Mouse (Mus musculus) forebrain, embryonic 15.5 days (tissue): Measurements from ENCODE around the gene Slc12a7. TPM values are rescaled to one million over a fixed set of nuclear protein-coding genes. Genes with fewer than 3 reads are reported as not detected.

Experiments
- ATAC-seq: fragments of 200-750 bp; cut with Nextera tagmentation; replicated peaks from 2 replicates; pipeline ENCODE4 v1.8.0; 2017; ENCODE audit warnings: mild to moderate bottlenecking, moderate TSS enrichment, moderate library complexity
- H3K27ac ChIP-seq: fragments of 300-500 bp; sonication (generic); replicated peaks from 2 replicates; pipeline ENCODE4 v1.5.1; 2015; ENCODE audit warnings: mild to moderate bottlenecking, inconsistent platforms
- H3K27me3 ChIP-seq: fragments of 300-500 bp; sonication (generic); 2 replicates; pipeline ENCODE4 v1.6.1; 2015; ENCODE audit warnings: inconsistent platforms
- H3K36me3 ChIP-seq: fragments of 300-500 bp; sonication (generic); 2 replicates; pipeline ENCODE4 v1.6.1; 2015; ENCODE audit warnings: mild to moderate bottlenecking, inconsistent platforms
- H3K4me1 ChIP-seq: fragments of 300-500 bp; sonication (generic); 2 replicates; pipeline ENCODE4 v1.6.1; 2015; ENCODE audit warnings: inconsistent platforms
- H3K4me2 ChIP-seq: fragments of 300-500 bp; sonication (generic); replicated peaks from 2 replicates; pipeline ENCODE4 v1.6.1; 2015; ENCODE audit warnings: mild to moderate bottlenecking, inconsistent platforms
- H3K4me3 ChIP-seq: fragments of 300-500 bp; sonication (generic); 2 replicates; pipeline ENCODE4 v1.5.1; 2015; ENCODE audit warnings: mild to moderate bottlenecking, inconsistent platforms
- H3K9ac ChIP-seq: fragments of 300-500 bp; sonication (generic); replicated peaks from 2 replicates; pipeline ENCODE4 v1.6.1; 2015; ENCODE audit warnings: mild to moderate bottlenecking, inconsistent platforms
- H3K9me3 ChIP-seq: fragments of 300-500 bp; sonication (generic); 2 replicates; pipeline ENCODE4 v1.6.1; 2016; ENCODE audit warnings: inconsistent platforms
- WGBS: fragments of 180-500 bp; shearing (Covaris S2); methylation state at CpG from one replicate; pipeline ENCODE4 v1.1.7; 2015; ENCODE audit warnings: mixed read lengths; 5-methylcytosine and 5-hydroxymethylcytosine counted together
- polyA plus RNA-seq: library from polyadenylated mRNA; unstranded; fragments of >200 nt; fragmentation: Nextera tagmentation; extraction: Ambion mirVana; gene quantifications from 2 replicates; pipeline ENCODE4 v1.2.1, GENCODE M21; 2015

Gene Slc12a7
- polyA plus RNA-seq, result 16.3 and 18.4 TPM in 2 replicates

- Histone ChIP-seq H3K4me2 (peak within 1 kb of the TSS; percentile 57), H3K4me1 (peaks cover 9% of the 10 kb centered on the region; the same call in 1 of the 2 replicates), H3K27ac (no peak within 1 kb of the TSS), H3K9me3 (no peaks in the 10 kb centered on the region), H3K9ac (0 out of 2 replicates have a peak within 1 kb of the TSS, but pooled peaks have one; percentile 10), H3K27me3 (peaks cover 11% of the 10 kb centered on the region; the same call in 1 of the 2 replicates), H3K36me3 (no peaks in the 10 kb centered on the region), H3K4me3 (peak within 1 kb of the TSS; percentile 36)
- 4% methylated on average over 48 of the region's 48 CpGs for WGBS
- peak; percentile 49; the same call in 1 of the 2 replicates for ATAC-seq
These were observed at the start of gene Slc12a7 for GRCm38 (mm10) chr13:73732742-73733700. TSS of gene Slc12a7 (plus strand) at chr13:73733094.

GRCm38 (mm10) chr13:73683682-73684081, 49.2 kb upstream of the Slc12a7 start:
- no peak for ATAC-seq
- H3K27ac ChIP-seq, result no peak overlapping the region
- 79% methylated on average over 11 of the region's 11 CpGs for WGBS

GRCm38 (mm10) chr13:73684412-73684811, 48.5 kb upstream of the Slc12a7 start:
- WGBS, result 74% methylated on average over 1 of the region's 1 CpGs
- Histone ChIP-seq H3K9me3 (no peaks in the 10 kb centered on the region), H3K27me3 (no peaks in the 10 kb centered on the region), H3K36me3 (no peaks in the 10 kb centered on the region), H3K4me3 (no peak overlapping the region), H3K9ac (no peak overlapping the region), H3K4me1 (no peaks in the 10 kb centered on the region), H3K27ac (no peak overlapping the region), H3K4me2 (no peak overlapping the region)
- ATAC-seq, result no peak

More at GRCm38 (mm10) chr13:73683682-73684081, 49.2 kb upstream of the Slc12a7 start:
- Histone ChIP-seq H3K36me3 (no peaks in the 10 kb centered on the region), H3K9ac (no peak overlapping the region), H3K9me3 (no peaks in the 10 kb centered on the region), H3K4me1 (no peaks in the 10 kb centered on the region), H3K27me3 (no peaks in the 10 kb centered on the region), H3K4me3 (no peak overlapping the region), H3K4me2 (no peak overlapping the region)

- Histone ChIP-seq H3K9ac (no peak overlapping the region), H3K36me3 (no peaks in the 10 kb centered on the region), H3K9me3 (no peaks in the 10 kb centered on the region), H3K4me1 (no peaks in the 10 kb centered on the region), H3K4me2 (no peak overlapping the region), H3K27me3 (no peaks in the 10 kb centered on the region), H3K4me3 (no peak overlapping the region), H3K27ac (no peak overlapping the region)
- 83% methylated on average over 6 of the region's 6 CpGs for WGBS
- ATAC-seq, result no peak
These were observed 47.4 kb upstream of the Slc12a7 start for GRCm38 (mm10) chr13:73685502-73685901.

- no peak overlapping the region for H3K4me3 ChIP-seq
- no peaks in the 10 kb centered on the region for H3K27me3 ChIP-seq
- H3K27ac ChIP-seq, result no peak overlapping the region
- no peak overlapping the region for H3K4me2 ChIP-seq
- ATAC-seq, result no peak
- no peaks in the 10 kb centered on the region for H3K4me1 ChIP-seq
- no peaks in the 10 kb centered on the region for H3K9me3 ChIP-seq
- WGBS, result 72% methylated on average over 3 of the region's 3 CpGs
- H3K36me3 ChIP-seq, result no peaks in the 10 kb centered on the region
- H3K9ac ChIP-seq, result no peak overlapping the region
These were observed 45.3 kb upstream of the Slc12a7 start for GRCm38 (mm10) chr13:73687601-73688000.

- Histone ChIP-seq H3K9ac (no peak overlapping the region), H3K27ac (no peak overlapping the region), H3K4me3 (no peak overlapping the region), H3K36me3 (no peaks in the 10 kb centered on the region), H3K27me3 (no peaks in the 10 kb centered on the region), H3K4me1 (no peaks in the 10 kb centered on the region), H3K9me3 (no peaks in the 10 kb centered on the region), H3K4me2 (no peak overlapping the region)
- WGBS, result 84% methylated on average over 4 of the region's 4 CpGs
- ATAC-seq, result no peak
These were observed 44.0 kb upstream of the Slc12a7 start for GRCm38 (mm10) chr13:73688934-73689333.

- peak; percentile 60; the same call in 1 of the 2 replicates for ATAC-seq
- Histone ChIP-seq H3K9me3 (no peaks in the 10 kb centered on the region), H3K4me3 (no peak overlapping the region), H3K36me3 (no peaks in the 10 kb centered on the region), H3K27ac (no peak overlapping the region), H3K27me3 (no peaks in the 10 kb centered on the region), H3K9ac (no peak overlapping the region), H3K4me1 (no peaks in the 10 kb centered on the region), H3K4me2 (no peak overlapping the region)
- WGBS, result 35% methylated on average over 10 of the region's 10 CpGs
These were observed 40.5 kb upstream of the Slc12a7 start for GRCm38 (mm10) chr13:73692249-73692868.

GRCm38 (mm10) chr13:73693333-73693732, 39.6 kb upstream of the Slc12a7 start:
- Histone ChIP-seq H3K4me2 (no peak overlapping the region), H3K27me3 (no peaks in the 10 kb centered on the region), H3K4me3 (no peak overlapping the region), H3K36me3 (no peaks in the 10 kb centered on the region), H3K9ac (no peak overlapping the region), H3K27ac (no peak overlapping the region), H3K9me3 (no peaks in the 10 kb centered on the region), H3K4me1 (no peaks in the 10 kb centered on the region)
- 67% methylated on average over 2 of the region's 2 CpGs for WGBS
- ATAC-seq, result no peak

- Histone ChIP-seq H3K27ac (no peak overlapping the region), H3K4me1 (no peaks in the 10 kb centered on the region), H3K4me2 (no peak overlapping the region), H3K9ac (no peak overlapping the region), H3K36me3 (no peaks in the 10 kb centered on the region), H3K9me3 (no peaks in the 10 kb centered on the region), H3K4me3 (no peak overlapping the region), H3K27me3 (no peaks in the 10 kb centered on the region)
- no peak for ATAC-seq
- 92% methylated on average over 1 of the region's 1 CpGs for WGBS
These were observed 37.9 kb upstream of the Slc12a7 start for GRCm38 (mm10) chr13:73694972-73695371.

GRCm38 (mm10) chr13:73696529-73696928, 36.4 kb upstream of the Slc12a7 start:
- H3K4me3 ChIP-seq, result no peak overlapping the region
- no peak overlapping the region for H3K4me2 ChIP-seq
- ATAC-seq, result no peak
- no peaks in the 10 kb centered on the region for H3K9me3 ChIP-seq
- H3K27ac ChIP-seq, result no peak overlapping the region
- no peaks in the 10 kb centered on the region for H3K36me3 ChIP-seq
- H3K4me1 ChIP-seq, result no peaks in the 10 kb centered on the region
- no peak overlapping the region for H3K9ac ChIP-seq
- 85% methylated on average over 3 of the region's 3 CpGs for WGBS
- H3K27me3 ChIP-seq, result no peaks in the 10 kb centered on the region

- no peak overlapping the region for H3K4me2 ChIP-seq
- no peak overlapping the region for H3K9ac ChIP-seq
- no peaks in the 10 kb centered on the region for H3K36me3 ChIP-seq
- H3K27ac ChIP-seq, result no peak overlapping the region
- H3K27me3 ChIP-seq, result no peaks in the 10 kb centered on the region
- ATAC-seq, result no peak
- no peak overlapping the region for H3K4me3 ChIP-seq
- 91% methylated on average over 6 of the region's 6 CpGs for WGBS
- no peaks in the 10 kb centered on the region for H3K9me3 ChIP-seq
- H3K4me1 ChIP-seq, result no peaks in the 10 kb centered on the region
These were observed 33.2 kb upstream of the Slc12a7 start for GRCm38 (mm10) chr13:73699714-73700113.

- 91% methylated on average over 12 of the region's 12 CpGs for WGBS
- no peak overlapping the region for H3K4me2 ChIP-seq
- H3K36me3 ChIP-seq, result no peaks in the 10 kb centered on the region
- no peaks in the 10 kb centered on the region for H3K9me3 ChIP-seq
- H3K27me3 ChIP-seq, result no peaks in the 10 kb centered on the region
- no peak overlapping the region for H3K4me3 ChIP-seq
- no peak overlapping the region for H3K9ac ChIP-seq
- no peaks in the 10 kb centered on the region for H3K4me1 ChIP-seq
- H3K27ac ChIP-seq, result no peak overlapping the region
- no peak for ATAC-seq
These were observed 32.3 kb upstream of the Slc12a7 start for GRCm38 (mm10) chr13:73700554-73700953.
